Mouse (Mus musculus) hindbrain, embryonic 11.5 days (tissue): ENCODE results near the gene Tsc22d4. TPM values are rescaled to one million over a fixed set of nuclear protein-coding genes. Genes with fewer than 3 reads are reported as not detected.

Source experiments
- ATAC-seq: fragments of 200-750 bp; cut with Nextera tagmentation; 2 replicates; pipeline ENCODE4 v1.8.0; 2017; ENCODE audit warnings: mild to moderate bottlenecking, moderate TSS enrichment, moderate library complexity; ENCODE audit not compliant: low FRiP score
- DNase-seq: peaks from one replicate; pipeline ENCODE4 v3.0.0-alpha.2; 2015; ENCODE audit warnings: low spot score
- H3K27ac ChIP-seq: fragments of 300-500 bp; sonication (generic); 2 replicates; pipeline ENCODE4 v1.5.1; 2014; ENCODE audit warnings: mild to moderate bottlenecking, low read depth, low read length
- H3K27me3 ChIP-seq: fragments of 300-500 bp; sonication (generic); 2 replicates; pipeline ENCODE4 v1.6.1; 2014; ENCODE audit warnings: mild to moderate bottlenecking, low read length, moderate library complexity, mixed read lengths; ENCODE audit not compliant: control insufficient read depth, insufficient read depth
- H3K36me3 ChIP-seq: fragments of 300-500 bp; sonication (generic); 2 replicates; pipeline ENCODE4 v1.6.1; 2014; ENCODE audit warnings: mild to moderate bottlenecking, low read length, moderate library complexity, mixed read lengths; ENCODE audit not compliant: control insufficient read depth, insufficient read depth
- H3K4me1 ChIP-seq: fragments of 300-500 bp; sonication (generic); replicated peaks from 2 replicates; pipeline ENCODE4 v1.6.1; 2014; ENCODE audit warnings: low read length, mixed read lengths; ENCODE audit not compliant: control insufficient read depth, insufficient read depth
- H3K4me2 ChIP-seq: fragments of 300-500 bp; sonication (generic); replicated peaks from 2 replicates; pipeline ENCODE4 v1.6.1; 2014; ENCODE audit warnings: mild to moderate bottlenecking, low read depth, low read length
- H3K4me3 ChIP-seq: fragments of 300-500 bp; sonication (generic); 2 replicates; pipeline ENCODE4 v1.5.1; 2014; ENCODE audit warnings: low read depth, low read length
- H3K9ac ChIP-seq: fragments of 300-500 bp; sonication (generic); 2 replicates; pipeline ENCODE4 v1.6.1; 2014; ENCODE audit warnings: low read depth, low read length
- H3K9me3 ChIP-seq: fragments of 300-500 bp; sonication (generic); 2 replicates; pipeline ENCODE4 v1.6.1; 2016; ENCODE audit warnings: low read length; ENCODE audit not compliant: control insufficient read depth
- WGBS: fragments of 180-500 bp; shearing (Covaris S2); extraction: QIAGEN DNeasy Blood & Tissue Kit; methylation state at CpG from one replicate; pipeline ENCODE4 v1.1.7; 2014; 5-methylcytosine and 5-hydroxymethylcytosine counted together
- polyA plus RNA-seq: library from polyadenylated mRNA; unstranded; fragments of >200 nt; fragmentation: Nextera tagmentation; extraction: Ambion mirVana; gene quantifications from 2 replicates; pipeline ENCODE4 v1.2.1, GENCODE M21; 2014

Tsc22d4 gene
- polyA plus RNA-seq, 1 experiment from 2014 or later: 56.4 TPM

DNA sequence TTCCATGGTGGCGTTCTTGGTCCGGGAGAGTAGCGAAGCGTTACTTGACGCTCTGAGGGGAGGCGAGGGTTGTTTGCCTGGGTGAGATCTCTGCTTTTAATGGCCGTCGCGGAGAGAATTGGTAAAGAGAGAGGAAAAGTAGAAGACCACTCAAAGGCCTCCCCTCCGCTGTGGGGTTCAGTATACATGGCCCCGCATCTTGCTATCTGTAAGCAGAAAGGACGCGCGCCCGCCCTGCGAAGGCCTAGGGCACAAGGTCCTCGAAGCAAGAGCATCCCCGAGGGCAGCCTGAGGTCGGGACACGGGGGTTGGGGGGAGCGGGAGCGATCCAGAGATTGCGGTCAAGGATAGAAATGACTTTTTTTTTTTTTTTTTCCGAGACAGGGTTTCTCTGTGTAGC lies 42.6 kb downstream of the Tsc22d4 start:
- H3K27me3 ChIP-seq: no peaks in the 10 kb centered on the region
- H3K9ac ChIP-seq: no peak overlapping the region
- no peak overlapping the region for H3K4me2 ChIP-seq
- DNase-seq (no peak), ATAC-seq (no peak)
- H3K9me3 ChIP-seq: no peaks in the 10 kb centered on the region
- WGBS: 66% methylated on average over 24 of the region's 24 CpGs
- H3K4me3 ChIP-seq: no peak overlapping the region
- no peak overlapping the region for H3K27ac ChIP-seq
- peaks cover 3% of the 10 kb centered on the region; the same call in 1 of the 2 replicates for H3K36me3 ChIP-seq
- H3K4me1 ChIP-seq: peaks cover 17% of the 10 kb centered on the region

DNA sequence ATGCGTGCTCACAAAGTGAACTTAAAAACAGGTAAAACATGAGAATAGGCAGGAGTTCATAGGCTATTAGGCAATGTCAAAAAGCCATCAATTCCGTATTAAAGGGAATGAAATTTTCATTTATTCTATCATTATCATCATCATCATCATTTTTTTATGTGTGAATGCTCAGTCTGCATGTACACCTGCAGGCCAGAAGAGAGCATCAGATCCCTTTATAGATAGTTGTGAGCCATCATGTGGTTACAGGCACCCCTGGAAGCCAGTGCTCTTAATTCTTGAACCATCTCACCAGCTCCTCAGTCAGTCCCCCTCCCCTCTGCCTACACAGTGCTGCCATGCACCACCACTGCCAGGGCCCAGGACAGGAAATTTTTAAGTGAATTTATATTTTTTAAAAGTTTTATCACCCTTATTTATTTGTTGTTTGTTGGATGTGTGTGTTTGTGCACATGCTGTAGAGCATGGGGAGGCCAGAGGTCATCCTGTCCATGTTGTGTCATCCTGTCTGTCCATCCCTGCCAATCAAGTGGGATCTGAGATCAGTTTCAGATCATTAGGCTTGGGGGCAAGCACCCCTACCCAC lies 43.5 kb downstream of the Tsc22d4 start:
- H3K9ac ChIP-seq: no peak overlapping the region
- H3K27ac ChIP-seq: no peak overlapping the region
- DNase-seq: no peak
- H3K4me1 ChIP-seq: peaks cover 10% of the 10 kb centered on the region
- ATAC-seq: no peak
- no peaks in the 10 kb centered on the region for H3K27me3 ChIP-seq
- H3K36me3 ChIP-seq: peaks cover 3% of the 10 kb centered on the region; the same call in 1 of the 2 replicates
- 96% methylated on average over 2 of the region's 2 CpGs for WGBS
- no peaks in the 10 kb centered on the region for H3K9me3 ChIP-seq
- H3K4me3 ChIP-seq: no peak overlapping the region
- no peak overlapping the region for H3K4me2 ChIP-seq

DNA sequence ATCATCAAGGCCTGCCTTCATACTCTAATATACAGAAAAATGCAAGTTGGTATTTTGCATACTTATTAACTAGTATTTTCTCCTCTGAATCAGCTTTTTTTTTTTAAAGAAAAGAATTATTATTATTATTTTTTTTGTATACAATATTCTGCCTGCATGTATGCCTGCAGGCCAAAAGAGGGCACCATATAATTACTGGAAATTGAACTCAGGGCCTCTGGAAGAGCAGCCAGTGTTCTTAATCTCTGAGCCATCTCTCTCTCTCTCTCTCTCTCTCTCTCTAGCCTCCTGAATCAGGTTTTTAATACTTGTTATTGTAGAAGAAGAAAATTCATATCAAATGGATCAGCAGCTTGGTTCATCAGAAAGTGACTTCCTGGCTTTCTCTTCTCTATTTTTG lies 46.0 kb downstream of the Tsc22d4 start:
- no peaks in the 10 kb centered on the region for H3K4me1 ChIP-seq
- H3K9me3 ChIP-seq: no peaks in the 10 kb centered on the region
- no peak overlapping the region for H3K9ac ChIP-seq
- no peak overlapping the region for H3K4me2 ChIP-seq
- no peaks in the 10 kb centered on the region for H3K27me3 ChIP-seq
- ATAC-seq: no peak
- DNase-seq: no peak
- no peak overlapping the region for H3K27ac ChIP-seq
- H3K4me3 ChIP-seq: no peak overlapping the region
- no peaks in the 10 kb centered on the region for H3K36me3 ChIP-seq

DNA sequence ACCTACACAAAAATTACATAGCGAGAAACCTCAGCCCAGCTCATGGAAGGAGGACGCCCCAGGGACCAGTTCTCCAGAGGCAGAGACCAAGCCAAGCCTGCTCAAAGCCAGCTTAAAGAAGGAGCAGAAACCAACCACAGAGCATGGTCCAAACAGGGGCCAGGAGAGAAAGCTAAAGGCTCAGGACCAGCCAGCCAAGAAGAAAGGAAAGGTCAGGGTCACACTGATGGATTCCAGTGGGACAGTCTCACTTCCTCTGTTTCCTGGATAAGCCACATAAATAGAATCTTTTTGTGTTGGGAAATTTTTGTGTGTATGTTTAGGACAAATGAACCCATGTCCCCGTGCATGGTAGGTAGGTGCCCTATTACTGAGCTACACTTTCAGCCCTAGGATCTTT lies 51.1 kb downstream of the Tsc22d4 start:
- WGBS: 84% methylated on average over 3 of the region's 3 CpGs

DNA sequence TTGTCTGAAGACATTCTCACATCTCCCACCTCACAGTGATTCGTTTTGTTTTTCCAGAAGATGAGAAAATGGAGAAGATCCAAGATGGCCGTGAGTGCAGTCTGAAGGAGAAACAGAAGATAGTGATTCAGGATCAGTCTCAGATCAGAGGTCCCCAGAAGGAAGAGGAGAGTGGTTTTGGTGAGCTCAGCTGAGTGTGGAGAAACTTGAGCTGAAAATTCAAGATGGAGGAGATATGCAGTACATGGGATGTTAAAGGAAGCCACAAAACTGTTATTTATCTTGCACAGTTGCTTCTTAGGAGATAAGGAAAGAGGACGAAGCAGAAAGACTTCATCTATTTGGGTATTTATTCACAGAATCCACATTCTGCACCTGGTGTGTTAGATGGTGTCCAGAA lies 55.4 kb downstream of the Tsc22d4 start:
- ATAC-seq (no peak), DNase-seq (no peak)
- H3K27ac ChIP-seq: no peak overlapping the region
- whole genome bisulfite sequencing: 91% methylated on average over 3 of the region's 3 CpGs
- H3K4me3 ChIP-seq: no peak overlapping the region
- no peak overlapping the region for H3K4me2 ChIP-seq
- H3K27me3 ChIP-seq: no peaks in the 10 kb centered on the region
- H3K36me3 ChIP-seq: no peaks in the 10 kb centered on the region
- H3K4me1 ChIP-seq: no peaks in the 10 kb centered on the region
- H3K9ac ChIP-seq: no peak overlapping the region
- H3K9me3 ChIP-seq: no peaks in the 10 kb centered on the region

More for the DNA sequence above, 51.1 kb downstream of the Tsc22d4 start:
- no peaks in the 10 kb centered on the region for H3K36me3 ChIP-seq
- DNase-seq (no peak), ATAC-seq (no peak)
- no peaks in the 10 kb centered on the region for H3K9me3 ChIP-seq
- H3K4me1 ChIP-seq: no peaks in the 10 kb centered on the region
- no peak overlapping the region for H3K9ac ChIP-seq
- H3K4me3 ChIP-seq: no peak overlapping the region
- H3K27ac ChIP-seq: no peak overlapping the region
- H3K27me3 ChIP-seq: no peaks in the 10 kb centered on the region
- H3K4me2 ChIP-seq: no peak overlapping the region

DNA sequence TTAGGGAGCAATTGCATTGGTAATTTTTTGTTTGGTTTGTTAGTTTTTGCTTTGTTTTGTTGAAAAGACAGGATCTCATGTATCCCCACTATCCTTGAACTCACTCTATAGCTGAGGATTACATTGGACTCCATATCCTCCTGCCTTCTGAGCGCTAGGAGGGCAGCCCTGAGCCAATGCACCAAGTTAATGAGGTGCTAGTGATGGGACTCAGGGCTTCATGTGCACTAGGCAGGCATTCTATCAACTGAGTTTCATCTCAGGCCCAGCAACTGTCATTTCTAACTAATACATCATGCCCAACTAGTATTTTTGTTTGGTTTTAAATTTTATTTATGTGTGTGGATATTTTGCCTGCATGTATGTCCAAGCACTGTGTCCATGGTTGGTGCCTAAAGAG lies 60.6 kb downstream of the Tsc22d4 start:
- Histone ChIP-seq H3K9me3 (no peaks in the 10 kb centered on the region), H3K4me1 (no peaks in the 10 kb centered on the region), H3K9ac (no peak overlapping the region), H3K27me3 (no peaks in the 10 kb centered on the region), H3K4me3 (no peak overlapping the region), H3K4me2 (no peak overlapping the region), H3K27ac (no peak overlapping the region), H3K36me3 (no peaks in the 10 kb centered on the region)
- ATAC-seq (no peak), DNase-seq (no peak)
- 87% methylated on average over 1 of the region's 1 CpGs for WGBS

DNA sequence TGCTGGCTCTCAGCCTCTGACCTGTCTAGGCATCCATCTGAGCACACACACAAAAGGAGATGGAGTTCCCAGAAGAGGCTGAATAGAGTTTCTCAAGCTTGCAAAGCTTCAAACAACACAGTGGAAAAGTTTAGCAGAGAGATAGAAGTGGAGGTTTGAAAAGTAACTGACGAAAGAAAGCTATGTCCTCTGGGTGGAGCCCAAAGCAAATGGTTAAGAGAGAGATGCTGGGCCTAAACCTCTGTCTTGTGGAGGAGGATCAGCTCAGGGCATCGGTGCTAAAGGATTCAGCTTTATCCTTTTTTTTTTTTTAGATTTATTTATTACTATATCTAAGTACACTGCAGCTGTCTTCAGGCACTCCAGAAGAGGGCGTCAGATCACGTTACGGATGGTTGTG lies 62.8 kb downstream of the Tsc22d4 start:
- no peaks in the 10 kb centered on the region for H3K9me3 ChIP-seq
- no peaks in the 10 kb centered on the region for H3K4me1 ChIP-seq
- no peaks in the 10 kb centered on the region for H3K36me3 ChIP-seq
- no peak overlapping the region for H3K4me2 ChIP-seq
- no peak for ATAC-seq
- no peak for DNase-seq
- H3K4me3 ChIP-seq: no peak overlapping the region
- H3K27ac ChIP-seq: no peak overlapping the region
- WGBS: 92% methylated on average over 5 of the region's 5 CpGs
- no peak overlapping the region for H3K9ac ChIP-seq
- H3K27me3 ChIP-seq: no peaks in the 10 kb centered on the region

DNA sequence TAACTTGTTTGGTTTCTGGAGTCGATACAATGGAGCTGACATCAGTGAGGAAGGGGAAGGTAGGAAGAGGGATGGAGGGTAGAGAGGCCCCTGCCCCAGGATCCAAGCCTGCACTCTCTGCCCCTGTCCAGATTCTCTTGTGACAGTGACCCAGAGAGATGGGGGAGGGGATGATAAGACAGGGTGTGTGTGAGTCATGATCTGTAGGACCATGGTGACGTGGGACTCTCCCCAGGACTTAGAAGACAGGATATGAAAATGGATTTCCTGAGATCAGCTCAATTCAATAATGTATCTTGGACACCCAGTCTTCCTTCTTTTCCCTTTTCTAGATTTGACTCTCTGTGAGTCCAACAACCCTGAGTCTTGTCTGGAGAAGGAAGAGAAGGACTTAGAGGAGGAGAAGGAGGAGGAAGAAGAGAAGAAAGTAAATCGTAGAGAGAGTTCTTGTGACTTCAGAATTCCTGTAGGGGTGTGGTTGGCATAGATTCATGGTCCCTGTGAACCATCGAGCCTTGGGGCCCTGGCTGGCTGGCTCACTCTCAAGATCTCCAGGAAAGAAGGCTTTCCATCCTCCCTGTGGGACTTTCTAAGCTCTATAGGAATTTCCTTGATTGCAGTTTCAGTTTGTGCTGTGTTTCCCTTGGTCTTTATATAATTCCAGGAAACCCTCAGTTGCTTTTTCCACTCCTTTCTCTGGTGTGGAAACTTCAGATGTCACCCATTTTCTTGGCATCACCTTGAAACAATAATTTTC lies 72.1 kb downstream of the Tsc22d4 start:
- whole genome bisulfite sequencing: 81% methylated on average over 4 of the region's 4 CpGs
- Histone ChIP-seq H3K9ac (no peak overlapping the region), H3K4me1 (no peaks in the 10 kb centered on the region), H3K4me3 (no peak overlapping the region), H3K27ac (no peak overlapping the region), H3K4me2 (no peak overlapping the region), H3K36me3 (no peaks in the 10 kb centered on the region), H3K9me3 (no peaks in the 10 kb centered on the region), H3K27me3 (no peaks in the 10 kb centered on the region)
- ATAC-seq (no peak), DNase-seq (no peak)
